Mouse (Mus musculus): ENCODE results near the gene Nfasc. TPM values are rescaled to one million over a fixed set of nuclear protein-coding genes. Genes with fewer than 3 reads are reported as not detected.

Gene Nfasc
- total RNA-seq (2015; ENCODE audit: low replicate concordance) (not detected in 2 replicates), total RNA-seq (2017; ENCODE audit: low replicate concordance) (not detected in 2 replicates)

DNA sequence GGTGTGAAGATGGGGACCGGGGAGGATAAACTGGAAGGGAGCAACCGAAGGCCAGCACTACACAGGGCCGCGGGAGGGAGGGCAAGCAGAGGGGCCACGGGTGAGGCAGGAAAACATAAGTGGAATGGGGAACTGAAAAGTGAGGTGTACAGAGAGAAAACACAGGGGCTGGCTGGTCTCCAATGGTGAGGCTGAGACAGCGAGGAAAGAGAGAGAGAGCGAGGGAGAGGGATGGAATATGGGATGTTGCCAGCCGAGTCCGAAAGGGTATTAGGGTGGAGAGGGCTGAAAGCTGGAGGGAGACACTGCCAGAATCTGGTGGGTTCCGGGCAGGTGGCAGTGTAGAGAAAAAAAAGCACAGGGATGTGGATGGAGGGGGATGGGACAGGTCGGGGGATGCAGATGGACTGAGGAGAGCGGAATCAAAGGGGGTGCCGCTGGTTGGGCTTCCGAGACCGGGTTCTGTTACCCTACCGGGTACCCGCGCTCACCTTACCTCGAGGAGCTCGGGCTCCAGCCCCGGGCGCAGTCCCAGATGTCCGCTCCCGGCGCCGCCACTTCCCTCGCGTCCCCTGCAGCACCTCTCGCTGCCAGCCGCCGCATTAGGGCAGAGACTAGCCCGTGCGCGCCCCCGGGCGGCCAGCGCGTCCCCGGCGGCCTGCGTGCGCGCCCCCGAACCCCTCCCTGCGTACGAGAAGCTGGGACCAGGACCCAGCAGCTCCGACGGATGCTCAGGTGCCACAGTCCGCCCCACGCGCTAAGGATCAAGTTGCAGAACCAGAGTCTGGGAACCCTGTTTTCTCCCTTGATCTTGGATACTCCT lies at the start of gene Nfasc:
Gene Nfasc, minus strand, starts transcription at position 623 of the 823 bp plus-strand sequence.
- ATAC-seq (replicated peaks; ENCODE audit: low FRiP score, poor library complexity, severe bottlenecking) = no peak

DNA sequence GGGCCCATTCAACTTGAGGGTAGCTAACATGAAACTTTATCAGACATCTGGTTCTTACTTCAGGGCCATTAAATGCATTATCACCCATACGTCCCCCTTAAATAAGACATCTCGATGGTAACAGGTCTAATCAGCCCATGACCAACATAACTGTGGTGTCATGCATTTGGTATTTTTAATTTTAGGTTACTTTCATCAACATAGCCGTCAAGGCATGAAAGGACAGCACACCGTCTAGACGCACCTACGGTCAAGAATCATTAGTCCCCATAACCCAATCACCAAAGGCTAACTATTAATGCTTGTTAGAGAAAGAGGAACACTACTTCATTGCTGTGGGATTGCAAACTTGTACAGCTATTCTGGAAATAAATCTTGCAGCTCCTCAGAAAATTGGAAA lies 49.5 kb upstream of the Nfasc start:
- ATAC-seq (replicated peaks; ENCODE audit: low FRiP score, poor library complexity, severe bottlenecking) = peak; percentile 94

DNA sequence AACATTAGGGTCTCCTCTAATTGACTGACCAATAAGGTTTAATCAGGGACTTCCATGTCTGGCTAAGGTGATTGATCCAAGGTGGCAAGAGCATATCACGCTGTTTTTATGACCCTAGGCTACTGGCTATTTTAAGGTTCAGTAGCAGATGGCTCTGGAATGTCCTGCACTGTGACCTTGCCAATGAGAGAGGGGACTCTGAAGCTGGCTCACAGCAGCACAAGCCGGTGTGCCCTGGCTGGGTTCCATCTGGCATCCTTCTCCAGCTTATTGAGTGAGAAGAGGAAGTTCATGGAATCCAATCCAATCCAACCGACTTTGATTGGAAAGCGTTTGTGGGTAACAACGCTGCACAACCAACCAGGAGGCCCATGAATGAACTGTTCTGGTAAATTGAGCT lies 45.3 kb upstream of the Nfasc start:
- no peak for ATAC-seq (replicated peaks; ENCODE audit: low FRiP score, poor library complexity, severe bottlenecking)

DNA sequence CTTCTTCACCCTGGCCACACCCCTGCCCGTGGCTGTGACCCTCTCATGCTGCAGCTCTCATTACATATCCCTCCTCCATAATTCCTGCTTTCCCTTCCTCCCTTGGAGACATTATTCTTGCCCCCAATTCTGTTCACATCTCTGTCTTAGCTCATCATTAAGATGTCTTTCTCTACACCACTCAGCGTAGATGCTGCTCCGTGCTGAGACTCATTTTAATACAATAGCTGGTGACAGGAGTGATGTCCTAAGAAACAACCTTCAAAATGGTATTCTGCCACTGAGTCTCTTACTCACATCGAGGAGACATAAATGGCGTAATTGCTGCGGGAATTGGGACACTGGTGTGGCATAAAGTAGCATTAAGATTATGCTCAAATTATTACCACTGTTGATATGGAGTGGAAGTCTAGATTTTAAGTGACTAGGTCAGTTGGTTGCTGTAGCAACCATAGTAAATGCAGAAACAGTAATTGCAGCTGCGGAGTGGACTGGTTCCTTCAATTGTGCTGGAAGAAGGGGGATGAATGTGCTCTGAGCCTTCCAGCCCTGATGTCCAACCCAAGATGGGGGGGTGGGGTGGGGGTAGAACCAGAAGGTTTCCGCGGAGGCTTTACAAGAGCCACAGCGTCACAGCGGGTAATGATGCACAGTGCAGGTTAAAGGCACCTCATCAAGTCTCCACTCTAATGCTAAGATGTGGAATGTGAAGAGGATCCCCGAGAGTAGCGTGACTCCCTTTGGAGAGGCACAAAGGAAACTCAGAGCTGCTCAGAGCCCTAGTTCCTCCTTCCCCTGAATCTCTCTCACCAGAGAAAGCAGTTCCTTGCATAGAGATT lies 40.2 kb upstream of the Nfasc start:
- ATAC-seq (replicated peaks; ENCODE audit: low FRiP score, poor library complexity, severe bottlenecking) = no peak

DNA sequence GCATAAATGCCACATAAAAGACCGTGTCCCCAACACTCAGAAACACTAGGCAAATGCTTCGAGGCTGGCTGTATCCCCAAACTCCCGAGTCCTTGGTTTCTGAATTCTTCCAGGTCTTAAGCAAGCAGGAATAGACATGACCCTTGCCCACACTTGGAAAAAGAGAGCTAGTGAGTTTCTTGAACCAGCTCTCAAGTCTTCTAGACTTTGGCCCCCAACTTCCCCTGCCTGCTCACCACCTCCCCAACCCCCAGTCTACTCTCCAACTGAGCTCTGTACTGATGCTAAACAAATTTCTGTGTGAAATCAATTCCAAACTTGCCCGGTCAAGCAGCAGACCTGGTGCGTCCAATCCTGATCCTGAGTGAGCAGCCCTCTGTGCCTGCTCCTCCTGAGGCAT lies 39.4 kb upstream of the Nfasc start:
- no peak for ATAC-seq (replicated peaks; ENCODE audit: low FRiP score, poor library complexity, severe bottlenecking)

DNA sequence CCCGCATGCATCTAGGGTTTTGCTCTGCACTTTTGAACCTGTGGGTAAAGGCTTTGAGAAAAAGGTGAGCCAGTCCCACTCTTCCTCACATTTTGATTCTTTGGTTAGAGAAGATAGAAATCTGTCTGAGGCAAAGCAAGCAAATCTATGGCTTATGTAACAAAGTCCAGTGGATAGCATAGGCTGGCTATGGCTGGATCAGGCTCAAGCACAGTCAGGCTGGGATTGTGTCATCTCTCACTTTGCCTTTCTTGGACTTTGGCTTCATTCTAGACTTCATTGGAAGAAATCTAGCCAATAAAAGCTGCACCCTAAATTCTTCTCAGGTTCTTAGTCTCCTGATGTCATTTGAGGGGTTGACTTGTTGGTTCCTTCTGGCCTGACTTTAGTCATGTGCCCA lies 38.7 kb upstream of the Nfasc start:
- no peak for ATAC-seq (replicated peaks; ENCODE audit: low FRiP score, poor library complexity, severe bottlenecking)

DNA sequence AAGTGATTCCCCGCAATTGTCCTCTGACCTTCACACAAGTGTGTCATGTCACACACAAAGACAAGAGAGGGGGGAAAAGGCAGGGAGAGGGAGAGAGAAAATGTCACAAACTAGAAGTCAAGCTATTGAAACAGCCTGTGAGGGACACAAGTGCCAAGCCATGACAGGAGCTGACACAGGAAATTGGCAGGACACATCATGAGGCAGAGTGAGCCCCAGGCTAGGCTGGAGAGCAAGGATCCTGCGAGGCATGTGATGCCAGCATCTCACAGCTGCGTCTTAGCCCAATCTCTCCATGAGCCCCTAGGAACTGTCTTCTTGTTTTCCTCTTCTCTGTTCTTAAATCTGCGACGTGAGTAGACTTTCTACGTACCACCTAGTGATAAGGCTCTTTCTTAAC lies 33.4 kb upstream of the Nfasc start:
- ATAC-seq (replicated peaks; ENCODE audit: low FRiP score, poor library complexity, severe bottlenecking) = no peak

DNA sequence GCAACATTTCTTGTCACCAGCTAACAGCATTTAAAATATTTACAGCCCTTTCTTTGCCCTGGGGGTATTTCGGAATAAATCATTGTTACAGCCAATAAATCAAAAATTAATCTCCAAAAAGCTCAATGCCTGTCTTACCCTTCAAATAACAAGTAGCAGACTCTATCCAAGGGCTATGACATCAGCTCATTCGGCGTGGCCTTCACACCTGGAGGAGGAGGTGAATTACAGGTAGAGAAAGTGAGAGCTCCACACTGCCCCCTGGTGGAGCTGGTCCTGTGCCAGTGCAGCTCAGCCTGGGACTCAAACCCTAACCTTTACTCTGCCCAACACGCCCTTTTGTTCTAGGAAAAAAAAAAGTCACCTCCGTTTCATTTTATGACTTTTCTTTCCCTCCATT lies 29.8 kb upstream of the Nfasc start:
- no peak for ATAC-seq (replicated peaks; ENCODE audit: low FRiP score, poor library complexity, severe bottlenecking)

DNA sequence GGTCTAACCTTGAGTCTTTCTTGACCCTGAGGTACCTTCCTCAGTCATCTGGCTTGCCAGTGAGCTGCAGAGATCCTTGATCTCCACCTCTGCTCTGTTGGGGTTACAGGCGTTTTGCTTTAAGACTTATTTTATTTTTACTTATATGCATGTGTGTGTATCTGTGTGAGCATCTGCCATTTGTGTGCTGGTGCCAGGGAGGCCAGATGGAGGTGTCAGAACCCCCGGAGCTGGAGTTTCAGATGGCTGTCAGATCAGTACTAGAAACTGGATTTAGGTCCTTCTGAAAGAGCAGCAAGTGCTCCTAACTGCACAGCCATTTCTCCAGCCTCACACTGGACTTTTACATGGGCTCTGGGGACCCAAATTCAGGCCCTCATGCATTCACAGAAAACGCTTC lies 28.0 kb upstream of the Nfasc start:
- ATAC-seq (replicated peaks; ENCODE audit: low FRiP score, poor library complexity, severe bottlenecking) = no peak

DNA sequence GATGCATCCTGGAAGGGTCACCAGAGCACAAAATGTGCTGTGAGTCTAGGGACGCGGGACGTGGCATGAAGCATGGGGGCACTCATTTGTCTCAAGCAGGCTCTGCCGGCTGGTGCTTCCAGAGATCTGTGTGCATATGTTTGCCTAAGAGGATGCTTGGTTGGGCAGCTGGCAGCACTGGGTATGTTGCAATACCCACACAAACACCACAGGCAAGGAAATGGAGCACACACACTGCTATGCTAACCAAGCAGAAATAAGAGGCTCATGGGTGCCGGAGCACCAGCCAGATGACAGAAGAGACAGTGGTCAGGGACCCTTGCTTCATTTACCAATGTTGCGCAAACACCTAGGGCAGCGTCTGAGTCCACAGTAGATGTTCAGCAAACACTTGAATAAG lies 25.8 kb upstream of the Nfasc start:
- ATAC-seq (replicated peaks; ENCODE audit: low FRiP score, poor library complexity, severe bottlenecking) = no peak

DNA sequence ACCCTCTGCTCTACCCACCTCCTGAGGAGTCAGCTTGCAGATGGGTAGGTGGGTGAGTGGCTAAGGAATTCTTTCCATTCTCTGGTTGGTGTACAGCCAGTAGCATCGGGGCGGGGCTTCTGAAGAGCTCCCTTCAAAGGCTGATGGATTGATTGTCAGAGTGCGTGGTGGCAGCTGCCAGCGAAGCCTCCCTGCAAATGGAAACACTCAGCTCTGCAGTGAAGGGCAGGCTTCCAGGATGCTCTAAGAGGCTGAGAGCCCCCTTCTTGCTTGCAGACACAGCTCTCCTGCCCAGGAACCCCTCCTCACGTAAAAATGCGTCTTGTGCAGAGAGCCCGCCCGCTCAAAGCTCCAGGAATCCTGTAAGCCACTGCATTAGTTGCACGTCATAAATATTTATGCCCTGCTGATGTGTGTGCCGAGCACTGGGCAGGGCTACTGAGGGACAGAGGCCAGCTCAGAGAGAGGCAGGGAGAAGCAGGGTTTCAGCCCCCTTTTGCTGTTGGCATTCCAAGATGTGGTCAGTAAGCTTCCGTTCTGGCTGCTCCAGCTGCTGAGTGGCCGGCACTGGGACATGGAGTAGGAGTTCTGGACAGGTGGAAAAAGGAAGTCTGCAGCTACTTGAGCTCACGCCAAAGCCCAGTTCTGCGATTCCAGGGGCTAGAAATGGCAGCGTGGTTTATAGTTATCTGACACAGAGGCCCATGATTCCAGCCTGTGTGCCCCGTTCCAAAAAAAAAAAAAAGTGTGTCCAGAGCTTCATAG lies 24.5 kb upstream of the Nfasc start:
- ATAC-seq (replicated peaks; ENCODE audit: low FRiP score, poor library complexity, severe bottlenecking) = no peak

DNA sequence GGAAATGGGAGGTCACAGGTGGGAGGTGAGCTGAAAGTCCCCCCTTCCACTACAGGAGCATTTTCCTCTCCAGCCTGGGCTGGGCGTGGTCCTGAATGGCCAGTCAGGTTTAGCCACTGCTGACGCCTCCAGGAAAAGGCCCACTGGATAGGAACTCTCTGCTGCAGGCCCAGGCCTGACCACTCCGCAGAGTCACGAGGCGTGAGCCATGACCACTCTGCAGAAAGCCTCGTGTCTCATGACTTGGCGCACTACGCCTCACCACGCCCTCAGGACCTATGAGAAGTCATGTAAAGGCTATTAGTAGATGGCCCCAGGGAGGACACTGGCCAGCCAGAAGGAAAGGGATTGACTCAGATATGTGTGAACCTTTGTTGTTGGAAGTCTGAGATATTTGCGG lies 23.6 kb upstream of the Nfasc start:
- ATAC-seq (replicated peaks; ENCODE audit: low FRiP score, poor library complexity, severe bottlenecking) = no peak

DNA sequence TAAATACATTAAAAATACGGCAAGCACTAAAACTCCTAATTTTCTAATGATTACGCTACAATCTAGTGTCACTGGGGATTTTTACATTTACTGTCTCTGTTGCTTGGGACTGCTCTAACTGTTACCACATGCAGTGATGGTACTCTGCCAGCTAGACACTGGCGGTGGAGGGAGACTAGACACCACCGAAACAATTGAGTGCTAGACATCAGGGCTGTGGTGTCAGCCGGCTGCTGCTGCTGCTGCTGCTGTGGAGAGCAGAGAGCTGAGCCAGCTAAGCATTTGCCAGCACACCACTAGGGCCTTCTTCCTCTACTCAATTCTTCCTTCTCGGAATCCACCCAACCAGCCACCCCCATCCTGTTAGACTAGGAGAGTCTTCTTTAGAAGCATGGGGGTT lies 17.8 kb upstream of the Nfasc start:
- no peak for ATAC-seq (replicated peaks; ENCODE audit: low FRiP score, poor library complexity, severe bottlenecking)

DNA sequence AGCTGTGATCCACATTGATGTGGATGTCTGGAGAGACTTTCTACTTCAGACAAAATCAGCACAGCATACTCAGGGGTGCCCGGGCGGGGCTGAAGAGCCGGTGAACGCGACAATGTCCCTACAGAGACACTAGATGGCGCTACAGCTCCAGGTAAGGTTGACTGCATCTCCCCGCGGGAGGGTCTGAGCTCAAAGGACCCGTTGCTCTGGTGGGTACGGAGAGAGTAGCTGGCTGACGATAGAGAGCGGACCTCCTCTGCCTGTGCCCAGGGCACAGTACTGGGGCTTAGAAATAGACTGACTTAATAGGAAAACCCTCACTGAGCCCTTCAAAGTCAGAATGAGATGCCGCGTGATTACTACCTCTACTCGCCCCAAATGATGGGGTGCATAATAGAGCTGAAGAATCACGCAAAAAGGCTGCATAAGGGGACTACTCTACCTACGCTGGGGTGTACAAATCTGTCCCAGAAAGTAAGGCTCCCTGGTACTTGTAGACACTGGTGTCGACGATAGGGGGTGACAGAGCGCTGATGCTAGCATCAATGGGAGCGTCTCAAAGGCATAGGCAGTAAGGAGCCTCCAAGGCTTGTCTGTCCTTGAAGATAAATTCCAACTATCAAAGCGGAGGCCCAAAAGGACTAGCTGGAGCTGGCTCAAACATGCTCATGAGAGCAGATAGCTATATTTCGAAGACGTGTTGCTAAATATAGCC lies 17.2 kb upstream of the Nfasc start:
- peak; percentile 42; the same call in 1 of the 2 replicates for ATAC-seq (replicated peaks; ENCODE audit: low FRiP score, poor library complexity, severe bottlenecking)

DNA sequence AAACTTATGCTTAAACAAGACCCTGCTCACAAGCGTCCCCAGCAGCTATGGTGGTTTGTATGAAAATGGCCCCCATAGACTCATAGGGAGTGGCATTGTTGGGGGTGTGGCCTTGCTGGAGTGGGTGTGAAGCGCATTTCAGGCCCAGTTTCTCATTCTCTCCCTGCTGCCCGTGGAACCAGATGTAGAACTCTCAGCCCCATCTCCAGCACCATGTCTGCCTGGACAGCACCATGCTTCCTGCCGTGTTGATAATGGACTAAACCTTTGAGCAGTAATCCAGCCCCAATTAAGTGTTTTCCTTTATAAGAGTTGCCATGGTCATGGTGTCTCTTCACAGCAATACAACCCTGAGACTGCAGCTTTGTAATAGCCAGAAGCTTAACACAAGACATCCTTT lies 13.6 kb upstream of the Nfasc start:
- no peak for ATAC-seq (replicated peaks; ENCODE audit: low FRiP score, poor library complexity, severe bottlenecking)

DNA sequence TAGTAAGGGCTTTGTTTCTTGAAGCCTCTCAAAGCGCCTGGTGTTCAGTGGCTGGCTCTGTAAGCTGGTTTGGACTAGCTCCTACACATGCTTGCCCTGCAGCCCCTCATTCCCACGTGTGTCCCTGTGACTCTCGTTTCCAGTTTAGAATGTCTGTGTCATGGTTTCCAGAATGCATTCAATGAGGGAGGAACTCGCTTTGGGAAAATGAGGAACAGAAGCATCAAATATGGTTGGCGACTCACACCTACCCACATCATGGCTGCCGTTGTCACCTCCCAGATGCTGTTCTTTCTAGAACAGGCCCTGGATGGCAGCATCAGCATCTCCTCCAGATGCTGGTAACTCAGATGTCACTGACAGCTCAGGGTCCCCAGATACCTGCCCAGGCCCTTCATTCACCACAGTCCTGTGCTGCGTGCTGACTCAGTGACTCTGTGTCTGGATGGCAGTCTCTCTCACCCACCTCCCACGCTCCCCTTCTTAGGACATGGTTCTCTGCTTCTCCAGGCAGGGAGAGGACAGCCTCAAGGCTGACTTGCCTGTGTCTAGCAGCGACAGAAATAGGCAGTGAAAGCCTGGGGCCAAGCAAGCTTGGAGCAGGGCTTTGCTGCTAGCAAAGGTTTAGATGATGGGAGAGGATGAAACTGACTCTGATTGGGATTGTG lies 7.8 kb upstream of the Nfasc start:
- no peak for ATAC-seq (replicated peaks; ENCODE audit: low FRiP score, poor library complexity, severe bottlenecking)

DNA sequence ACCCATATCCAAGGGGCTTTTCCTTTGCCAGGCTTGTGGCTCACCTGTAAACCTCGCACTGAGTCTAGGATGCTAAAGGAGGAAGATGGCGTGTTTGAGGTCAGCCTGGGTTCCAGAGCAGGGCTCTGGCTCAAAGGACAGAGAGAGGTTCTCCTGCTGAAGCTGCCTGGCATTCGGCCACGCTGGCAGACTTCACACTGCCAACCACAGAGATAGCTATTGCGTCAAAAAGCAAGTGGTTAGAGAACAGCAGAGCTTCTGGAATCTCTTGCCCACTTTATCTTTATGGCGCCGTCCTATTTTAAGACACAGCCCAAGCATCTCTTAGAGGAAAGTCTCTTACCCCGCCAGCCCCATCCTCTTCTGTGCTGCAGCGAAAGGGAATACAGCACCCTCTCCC lies 4.7 kb upstream of the Nfasc start:
- no peak for ATAC-seq (replicated peaks; ENCODE audit: low FRiP score, poor library complexity, severe bottlenecking)

DNA sequence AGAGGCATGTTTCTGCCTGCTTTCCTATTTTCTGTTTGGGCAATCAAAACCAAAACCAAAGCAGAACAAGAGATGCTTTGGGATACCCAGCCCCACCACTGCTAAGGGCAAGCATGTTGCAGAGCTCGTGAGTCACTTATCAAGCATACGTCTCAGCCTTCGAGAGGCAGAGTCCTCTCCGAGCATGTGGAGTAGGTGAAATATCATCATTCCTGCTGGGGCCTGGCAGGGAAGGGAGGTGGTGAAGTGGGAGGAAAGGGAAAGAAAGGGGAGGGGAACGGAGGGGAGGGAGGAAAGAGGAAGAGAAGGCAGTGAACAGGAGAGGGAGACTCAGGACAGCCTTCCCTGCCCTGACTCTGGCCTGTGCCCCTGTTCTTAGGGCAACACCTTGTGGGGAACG lies 4.0 kb upstream of the Nfasc start:
- no peak for ATAC-seq (replicated peaks; ENCODE audit: low FRiP score, poor library complexity, severe bottlenecking)

DNA sequence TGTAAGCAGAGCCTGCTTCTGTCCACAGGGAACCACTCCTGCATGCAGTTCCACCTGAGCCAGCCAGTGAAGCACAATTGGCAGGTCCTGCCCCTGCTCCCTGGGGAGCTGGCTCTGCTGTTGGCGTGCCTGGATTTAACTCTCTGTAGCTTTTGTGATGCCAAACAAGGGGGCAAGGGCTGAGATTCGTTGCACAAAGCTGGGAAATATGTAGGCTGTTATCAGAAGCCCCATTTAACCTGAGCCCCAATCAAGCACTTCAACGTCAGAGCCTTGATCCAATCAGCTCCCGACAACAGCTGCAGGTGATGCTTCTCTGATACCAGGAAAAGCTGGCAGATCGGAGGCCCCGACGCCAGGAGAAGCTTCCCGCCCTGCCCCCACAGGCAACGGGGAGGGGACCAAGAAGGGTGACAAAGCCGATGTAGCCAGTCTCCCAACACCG lies 2.5 kb downstream of the Nfasc start:
- ATAC-seq (replicated peaks; ENCODE audit: low FRiP score, poor library complexity, severe bottlenecking) = no peak

Data from erythroid progenitor cell, adult 5-6 weeks (primary cell).